Comparison of ENCODE assay signal across 8 mouse cellular contexts in genomic region chr10:22731272-22732093, GRCm38 (mm10). TPM values are rescaled to one million over a fixed set of nuclear protein-coding genes. Genes with fewer than 3 reads are reported as not detected.
DNase-seq lines count a peak whose midpoint lies in the region; ATAC-seq and TF ChIP-seq lines count a peak whose summit lies in the region.

Gene Tbpl1, minus strand, starts transcription at chr10:22731938.

- H3K4me1 ChIP-seq in cerebellum, adult 2 months (ENCODE audit: control insufficient read depth, insufficient read depth, low read length): peaks cover 7% of the 10 kb centered on the region; the same call in 1 of the 2 replicates
- H3K4me1 ChIP-seq in forebrain, postnatal 0 days (ENCODE audit: insufficient read depth): peaks cover 23% of the 10 kb centered on the region
- peaks cover 26% of the 10 kb centered on the region for H3K4me1 ChIP-seq in lung, embryonic 15.5 days

- no peak for TF ChIP-seq CTCF in cerebellum, adult 2 months (IDR thresholded peaks at IDR 0.05; ENCODE audit: borderline replicate concordance, insufficient read depth, low read depth, low read length)
- peak; percentile 26; the same call in 1 of the 2 replicates for TF ChIP-seq CTCF in forebrain, postnatal 0 days (IDR thresholded peaks at IDR 0.05; ENCODE audit: low read depth)

- H3K4me2 ChIP-seq in forebrain, postnatal 0 days (ENCODE audit: low read depth): peak within 1 kb of the TSS; percentile 89
- peak within 1 kb of the TSS; percentile 93 for H3K4me2 ChIP-seq in lung, embryonic 15.5 days

- H3K27me3 ChIP-seq in cerebellum, adult 2 months (ENCODE audit: control insufficient read depth, insufficient read depth, low read length): no peaks in the 10 kb centered on the region
- no peaks in the 10 kb centered on the region for H3K27me3 ChIP-seq in forebrain, postnatal 0 days (ENCODE audit: insufficient read depth, low read length)
- no peaks in the 10 kb centered on the region for H3K27me3 ChIP-seq in lung, embryonic 15.5 days

- H3K4me3 ChIP-seq in cerebellum, adult 2 months (replicated peaks; ENCODE audit: insufficient read depth, low read depth, low read length): peak within 1 kb of the TSS; percentile 87
- peak within 1 kb of the TSS; percentile 98 for H3K4me3 ChIP-seq in forebrain, postnatal 0 days (ENCODE audit: low read depth, low read length)
- peak within 1 kb of the TSS; percentile 97 for H3K4me3 ChIP-seq in lung, embryonic 15.5 days

- H3K9me3 ChIP-seq in forebrain, postnatal 0 days (ENCODE audit: low read length): no peaks in the 10 kb centered on the region
- no peaks in the 10 kb centered on the region for H3K9me3 ChIP-seq in lung, embryonic 15.5 days

- no peaks in the 10 kb centered on the region for H3K36me3 ChIP-seq in forebrain, postnatal 0 days (ENCODE audit: insufficient read depth)
- H3K36me3 ChIP-seq in lung, embryonic 15.5 days: no peaks in the 10 kb centered on the region

- peak within 1 kb of the TSS; percentile 90 for H3K27ac ChIP-seq in cerebellum, adult 2 months (ENCODE audit: insufficient read depth, low read length)
- H3K27ac ChIP-seq in forebrain, postnatal 0 days (ENCODE audit: low read depth, low read length): peak within 1 kb of the TSS; percentile 98
- H3K27ac ChIP-seq in lung, embryonic 15.5 days: peak within 1 kb of the TSS; percentile 93

- H3K9ac ChIP-seq in forebrain, postnatal 0 days: peak within 1 kb of the TSS; percentile 99
- peak within 1 kb of the TSS; percentile 97 for H3K9ac ChIP-seq in lung, embryonic 15.5 days

- WGBS in cerebellum, adult 2 months: under 1% methylated on average over 77 of the region's 77 CpGs
- WGBS in forebrain, postnatal 0 days: under 1% methylated on average over 77 of the region's 77 CpGs
- WGBS in lung, embryonic 15.5 days: under 1% methylated on average over 77 of the region's 77 CpGs

- peak; percentile 99 for ATAC-seq in forebrain, postnatal 0 days
- peak; percentile 99 for ATAC-seq in lung, embryonic 15.5 days (ENCODE audit: borderline replicate concordance, extremely low read depth, low FRiP score, low TSS enrichment)

- peak; percentile 82; the same call in 1 of the 2 replicates for TF ChIP-seq POLR2A in cerebellum, adult 2 months (IDR thresholded peaks at IDR 0.05; ENCODE audit: borderline replicate concordance, insufficient read depth, low read length)

- DNase-seq in MEL-GATA-1-ER (ENCODE audit: extremely low read depth, low read depth): peak; percentile 88
- peak; percentile 96 to 97 for DNase-seq in cerebellum, adult 2 months
- peak; percentile 97 for DNase-seq in forebrain, postnatal 0 days
- DNase-seq in heart, postnatal 4 days: peak; percentile 94
- peak; percentile 93 to 95 for DNase-seq in layer of hippocampus, adult 8-10 months (ENCODE audit: low spot score in 2 of 2)
- DNase-seq in ovary, postnatal 14 days (ENCODE audit: low spot score): peak; percentile 93
- DNase-seq in thymus, postnatal 14 days: peak; percentile 97

RNA-seq across cellular contexts. Expression of gene Tbpl1, which starts in this region (rescaled TPM):
- 57.6 and 64.2 TPM in 2 replicates for polyA plus RNA-seq in cerebellum, adult 2 months (2012; rRNA removed)
- 47.7 and 60.0 TPM in 2 replicates for total RNA-seq in forebrain, postnatal 0 days (2014; rRNA removed)
- polyA plus RNA-seq in forebrain, postnatal 0 days (2015; fragmentation: Nextera tagmentation; extraction: Ambion mirVana): 55.1 and 70.9 TPM in 2 replicates
- 10 to 100 TPM; 28.8 to 31.7 TPM for total RNA-seq in heart, postnatal 4 days (2021)
- total RNA-seq in layer of hippocampus, adult 8-10 months (2022): 10 to 100 TPM; 60.5 to 63.9 (median 62.8) TPM
- 50.1 and 58.3 TPM in 2 replicates for polyA plus RNA-seq in lung, embryonic 15.5 days (2015; fragmentation: Nextera tagmentation; extraction: Ambion mirVana)

Comparison
In these comparisons a context has a peak if more than half of its experiments do, and no peak if none do; other contexts are left out.
1. Peak in every context shown above with its lines: DNase-seq, ATAC-seq, H3K4me3 ChIP-seq and H3K27ac ChIP-seq.